Mouse (Mus musculus) intestine, postnatal 0 days (tissue): ENCODE measurements around the gene 1700125H20Rik. TPM values are rescaled to one million over a fixed set of nuclear protein-coding genes. Genes with fewer than 3 reads are reported as not detected.
A peak's percentile ranks its signal among the peaks of the same experiment; 100 is the strongest.

ENCODE experiments used
- ATAC-seq: fragments of 200-750 bp; cut with Nextera tagmentation; 2 replicates; pipeline ENCODE4 v1.8.0; 2017; ENCODE audit warnings: mild to moderate bottlenecking, moderate TSS enrichment, moderate library complexity
- H3K27ac ChIP-seq: fragments of 300-500 bp; sonication (generic); 2 replicates; pipeline ENCODE4 v1.5.1; 2014; ENCODE audit warnings: mild to moderate bottlenecking, low read depth, low read length, moderate library complexity
- H3K27me3 ChIP-seq: fragments of 300-500 bp; sonication (generic); replicated peaks from 2 replicates; pipeline ENCODE4 v1.6.1; 2014; ENCODE audit warnings: low read length, mixed read lengths; ENCODE audit not compliant: control insufficient read depth, insufficient read depth
- H3K36me3 ChIP-seq: fragments of 300-500 bp; sonication (generic); 2 replicates; pipeline ENCODE4 v1.6.1; 2014; ENCODE audit warnings: mild to moderate bottlenecking, moderate library complexity; ENCODE audit not compliant: control insufficient read depth, insufficient read depth
- H3K4me1 ChIP-seq: fragments of 300-500 bp; sonication (generic); replicated peaks from 2 replicates; pipeline ENCODE4 v1.6.1; 2014; ENCODE audit warnings: antibody characterized with exemption, low read length, mixed read lengths; ENCODE audit not compliant: control insufficient read depth, insufficient read depth
- H3K4me2 ChIP-seq: fragments of 300-500 bp; sonication (generic); replicated peaks from 2 replicates; pipeline ENCODE4 v1.6.1; 2014; ENCODE audit warnings: low read depth, mild to moderate bottlenecking, moderate library complexity
- H3K4me3 ChIP-seq: fragments of 300-500 bp; sonication (generic); 2 replicates; pipeline ENCODE4 v1.5.1; 2014; ENCODE audit warnings: low read depth, low read length
- H3K9ac ChIP-seq: fragments of 300-500 bp; sonication (generic); 2 replicates; pipeline ENCODE4 v1.6.1; 2014; ENCODE audit warnings: mild to moderate bottlenecking, low read depth, low read length
- H3K9me3 ChIP-seq: fragments of 300-500 bp; sonication (generic); 2 replicates; pipeline ENCODE4 v1.6.1; 2016; ENCODE audit warnings: mixed run types; ENCODE audit not compliant: control insufficient read depth
- CTCF ChIP-seq: sonication (generic); IDR thresholded peaks from 2 replicates; pipeline ENCODE4 v1.5.1; 2016; ENCODE audit warnings: low read depth, mild to moderate bottlenecking, control low read depth, antibody characterized with exemption, moderate library complexity
- WGBS: fragments of 180-500 bp; shearing (Covaris S2); extraction: QIAGEN DNeasy Blood & Tissue Kit; methylation state at CpG from one replicate; pipeline ENCODE4 v1.1.7; 2014; 5-methylcytosine and 5-hydroxymethylcytosine counted together
- polyA plus RNA-seq: library from polyadenylated mRNA; unstranded; fragments of >200 nt; fragmentation: Nextera tagmentation; extraction: Ambion mirVana; gene quantifications from 2 replicates; pipeline ENCODE4 v1.2.1, GENCODE M21; 2015

Gene 1700125H20Rik
- polyA plus RNA-seq = 0.23 and 0.24 TPM in 2 replicates

DNA sequence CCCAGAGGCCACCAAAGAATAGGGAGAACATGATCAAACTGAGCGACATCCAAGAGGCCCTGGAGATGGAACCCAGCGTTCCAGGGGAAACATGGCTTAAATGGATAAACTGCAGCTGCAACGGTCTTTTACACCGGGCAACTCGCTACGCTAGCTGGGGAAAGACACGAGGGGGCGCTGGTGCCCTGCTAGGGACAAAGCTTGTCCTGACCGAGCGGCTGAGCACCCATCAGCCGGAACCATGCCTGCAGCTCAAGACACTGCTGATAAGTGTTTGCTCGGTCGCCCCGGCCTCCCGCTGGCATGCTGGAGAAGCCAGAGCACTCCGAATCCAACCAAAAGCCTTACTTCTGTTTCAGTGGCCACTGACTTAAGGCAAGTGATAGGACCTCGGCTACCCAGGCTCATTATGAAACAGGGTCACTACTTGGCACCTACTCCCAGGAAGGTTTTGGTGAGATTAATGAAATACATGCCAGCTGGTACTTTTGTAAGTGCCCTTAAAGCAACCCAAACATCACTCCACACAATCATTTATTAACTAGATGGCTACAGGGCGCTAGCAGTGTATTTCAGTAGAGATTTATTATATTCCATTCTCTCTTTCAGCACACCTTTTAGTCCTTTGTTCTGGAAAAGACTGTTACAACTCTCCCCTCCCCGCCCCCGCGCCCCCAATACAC is at the start of gene 1700125H20Rik:
Gene 1700125H20Rik, plus strand, starts transcription at position 347 of the 683 bp plus-strand sequence.
- peak within 1 kb of the TSS; percentile 3; the same call in 1 of the 2 replicates for H3K9ac ChIP-seq
- ATAC-seq = peak; percentile 76
- WGBS = 9% methylated on average over 21 of the region's 21 CpGs
- H3K4me3 ChIP-seq = no peak within 1 kb of the TSS; the same call in 1 of the 2 replicates
- H3K4me1 ChIP-seq = no peaks in the 10 kb centered on the region
- no peaks in the 10 kb centered on the region for H3K36me3 ChIP-seq
- no peaks in the 10 kb centered on the region for H3K9me3 ChIP-seq
- no peak within 1 kb of the TSS for H3K27ac ChIP-seq
- H3K27me3 ChIP-seq = no peaks in the 10 kb centered on the region; the same call in 1 of the 2 replicates
- peak; percentile 98 for TF ChIP-seq CTCF
- H3K4me2 ChIP-seq = peak within 1 kb of the TSS; percentile 65

- no peak overlapping the region for H3K27ac ChIP-seq
- H3K4me3 ChIP-seq = no peak overlapping the region
- H3K4me1 ChIP-seq = no peaks in the 10 kb centered on the region
- H3K9ac ChIP-seq = no peak overlapping the region
- 86% methylated on average over 1 of the region's 1 CpGs for WGBS
- no peaks in the 10 kb centered on the region for H3K27me3 ChIP-seq
- H3K4me2 ChIP-seq = no peak overlapping the region
- TF ChIP-seq CTCF = no peak
- H3K9me3 ChIP-seq = no peaks in the 10 kb centered on the region
- no peak for ATAC-seq
- no peaks in the 10 kb centered on the region for H3K36me3 ChIP-seq
Measured at GRCm38 (mm10) chr11:85122073-85122472, 48.1 kb upstream of the 1700125H20Rik start.

DNA sequence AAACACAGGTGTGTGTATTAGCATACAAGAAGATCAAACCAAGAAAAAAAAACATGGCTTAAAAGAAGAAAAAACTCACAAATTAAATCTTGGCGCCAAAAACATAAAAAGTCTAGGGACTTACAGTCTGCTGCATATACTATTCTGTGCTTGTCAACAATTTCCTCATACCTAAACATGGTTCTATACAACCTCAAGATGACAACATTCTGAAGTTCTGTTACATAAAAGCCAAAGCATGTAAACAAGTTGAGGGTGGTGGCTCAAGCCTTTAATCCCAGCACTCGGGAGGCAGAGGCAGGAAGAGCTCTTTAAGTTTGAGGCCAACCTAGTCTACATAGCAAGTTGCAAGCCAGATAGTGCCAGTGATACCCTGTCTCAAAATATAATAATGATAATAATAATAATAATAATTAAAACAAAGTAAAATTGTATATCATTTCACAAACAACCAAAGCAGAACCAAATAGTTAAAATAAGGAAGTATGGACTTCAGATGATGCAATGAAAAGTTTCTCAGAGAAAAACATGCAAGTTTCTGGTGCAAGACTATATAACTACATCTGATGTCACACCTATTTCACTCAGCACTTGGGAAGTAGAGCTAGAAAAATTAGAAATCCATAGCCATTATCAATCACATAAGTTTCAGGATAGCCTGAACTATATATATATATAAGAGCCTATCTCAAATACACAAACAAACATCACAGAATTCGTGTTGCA is 46.8 kb upstream of the 1700125H20Rik start:
- no peak for TF ChIP-seq CTCF
- 88% methylated on average over 3 of the region's 3 CpGs for WGBS

DNA sequence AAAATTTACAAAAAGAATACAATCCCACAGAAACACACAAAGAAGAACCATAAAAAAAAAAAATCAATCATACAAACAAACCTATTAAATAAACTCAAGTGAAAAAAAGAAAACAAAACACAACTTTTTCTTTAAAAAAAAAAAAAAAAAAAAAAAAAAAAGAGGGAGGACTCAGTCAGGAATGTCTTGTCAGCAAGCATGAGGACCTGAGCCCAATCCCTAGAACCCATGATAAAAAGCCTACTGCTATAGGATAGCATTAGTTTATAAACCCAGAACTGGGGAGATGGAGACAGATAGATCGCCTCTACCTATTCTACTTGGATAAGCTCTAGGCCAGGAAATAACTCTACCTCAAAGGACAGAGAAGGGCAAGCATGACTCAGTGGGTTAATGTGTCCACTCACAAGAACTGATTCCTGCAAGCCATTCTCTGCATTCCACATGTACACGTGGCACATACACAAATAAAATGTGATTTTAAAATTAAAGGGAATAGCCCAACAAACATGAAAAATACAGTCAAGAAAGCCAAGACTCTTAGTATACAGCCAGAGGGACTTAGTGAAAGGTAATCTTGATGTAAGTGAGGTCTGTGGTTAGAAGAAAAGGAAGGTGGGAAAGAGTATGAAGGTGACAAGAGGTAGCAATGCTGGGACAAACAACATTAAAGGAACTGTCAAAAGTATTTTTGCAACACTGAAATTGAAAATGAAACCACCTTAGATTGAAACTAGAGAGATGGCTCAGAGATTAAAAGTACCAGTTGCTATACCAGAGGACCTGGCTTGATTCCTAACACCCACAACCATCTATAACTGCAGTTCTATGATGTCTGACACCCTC is 43.7 kb upstream of the 1700125H20Rik start:
- TF ChIP-seq CTCF = no peak
- H3K4me2 ChIP-seq = no peak overlapping the region
- H3K9me3 ChIP-seq = no peaks in the 10 kb centered on the region
- H3K4me3 ChIP-seq = no peak overlapping the region
- no peaks in the 10 kb centered on the region for H3K36me3 ChIP-seq
- H3K4me1 ChIP-seq = no peaks in the 10 kb centered on the region
- no peak for ATAC-seq
- H3K27ac ChIP-seq = no peak overlapping the region
- 77% methylated on average over 2 of the region's 2 CpGs for WGBS
- H3K27me3 ChIP-seq = no peaks in the 10 kb centered on the region
- no peak overlapping the region for H3K9ac ChIP-seq

More for the DNA sequence above, 46.8 kb upstream of the 1700125H20Rik start:
- Histone ChIP-seq H3K9ac (no peak overlapping the region), H3K27ac (no peak overlapping the region), H3K9me3 (no peaks in the 10 kb centered on the region), H3K4me2 (no peak overlapping the region), H3K27me3 (no peaks in the 10 kb centered on the region), H3K4me3 (no peak overlapping the region), H3K36me3 (no peaks in the 10 kb centered on the region), H3K4me1 (no peaks in the 10 kb centered on the region)
- no peak for ATAC-seq

DNA sequence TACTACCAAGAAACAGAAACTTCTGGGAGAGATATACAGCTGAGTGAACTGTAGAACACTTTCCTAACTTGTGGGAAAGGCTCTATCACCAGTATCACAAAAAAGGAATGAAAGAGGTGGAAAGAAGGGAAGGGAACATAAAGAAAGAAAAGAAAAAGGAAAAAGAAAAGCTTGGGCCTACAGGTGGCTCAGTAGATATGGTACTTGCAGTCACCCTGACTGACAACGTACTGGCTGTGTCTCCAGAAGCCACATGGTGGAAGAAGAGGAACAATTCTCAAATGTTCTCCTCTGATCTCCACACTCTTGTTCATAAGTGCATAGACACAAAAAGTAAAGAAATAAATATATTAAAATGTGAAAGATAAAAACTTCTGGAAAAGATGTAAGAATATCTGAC is 41.3 kb upstream of the 1700125H20Rik start:
- 89% methylated on average over 1 of the region's 1 CpGs for WGBS
- H3K27me3 ChIP-seq = no peaks in the 10 kb centered on the region

GRCm38 (mm10) chr11:85131542-85131941 is 38.7 kb upstream of the 1700125H20Rik start:
- Histone ChIP-seq H3K9ac (no peak overlapping the region), H3K27ac (no peak overlapping the region), H3K27me3 (no peaks in the 10 kb centered on the region), H3K36me3 (no peaks in the 10 kb centered on the region), H3K4me3 (no peak overlapping the region), H3K4me2 (no peak overlapping the region), H3K9me3 (no peaks in the 10 kb centered on the region), H3K4me1 (0 out of 2 replicates have a peak, but pooled peaks cover 3% of the 10 kb centered on the region)
- no peak for ATAC-seq
- no peak for TF ChIP-seq CTCF
- 27% methylated on average over 2 of the region's 2 CpGs for WGBS

More for the DNA sequence above, 41.3 kb upstream of the 1700125H20Rik start:
- Histone ChIP-seq H3K4me1 (0 out of 2 replicates have a peak, but pooled peaks cover 3% of the 10 kb centered on the region), H3K36me3 (no peaks in the 10 kb centered on the region), H3K9ac (no peak overlapping the region), H3K4me3 (no peak overlapping the region), H3K27ac (no peak overlapping the region), H3K9me3 (no peaks in the 10 kb centered on the region), H3K4me2 (no peak overlapping the region)
- TF ChIP-seq CTCF = no peak
- ATAC-seq = no peak
